Mouse (Mus musculus): ENCODE measurements around the gene Pik3ip1. TPM values are rescaled to one million over a fixed set of nuclear protein-coding genes. Genes with fewer than 3 reads are reported as not detected.

Pik3ip1 gene
- polyA plus RNA-seq, 1 experiment = 41.3 TPM

DNA sequence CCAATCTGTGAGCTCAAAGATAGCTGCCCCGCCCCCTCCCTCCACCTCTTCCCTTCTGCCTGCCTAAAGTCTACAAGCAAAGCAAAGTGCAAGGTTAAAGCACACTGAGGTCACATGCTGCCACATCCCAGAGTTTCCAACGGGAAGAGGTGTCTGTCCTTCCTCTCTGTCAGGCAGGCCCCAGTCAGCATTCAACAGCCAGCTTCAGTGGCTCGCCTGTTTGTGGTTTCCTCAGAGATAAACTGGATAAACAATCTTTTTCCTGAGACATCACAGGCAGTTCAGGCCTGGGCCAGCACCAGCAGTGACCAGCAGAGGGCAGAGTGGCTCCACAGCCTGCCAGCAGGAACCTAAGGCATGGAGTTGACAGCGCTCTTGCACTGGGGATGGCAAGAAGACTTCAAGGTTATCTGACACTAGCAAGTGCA, 56.8 kb downstream of the Pik3ip1 start:
- no peak overlapping the region for H3K4me3 ChIP-seq (ENCODE audit: insufficient read depth, low read length)
- no peak overlapping the region for H3K27ac ChIP-seq (ENCODE audit: insufficient read depth, low read length)
- TF ChIP-seq POLR2A (IDR thresholded peaks at IDR 0.05; ENCODE audit: extremely low read depth, insufficient read depth, low read length) (no peak), CTCF (IDR thresholded peaks at IDR 0.05; ENCODE audit: extremely low read depth, insufficient read depth, low read length) (peak; percentile 92)
- no peaks in the 10 kb centered on the region for H3K4me1 ChIP-seq (ENCODE audit: control insufficient read depth, insufficient read depth, low read length)

DNA sequence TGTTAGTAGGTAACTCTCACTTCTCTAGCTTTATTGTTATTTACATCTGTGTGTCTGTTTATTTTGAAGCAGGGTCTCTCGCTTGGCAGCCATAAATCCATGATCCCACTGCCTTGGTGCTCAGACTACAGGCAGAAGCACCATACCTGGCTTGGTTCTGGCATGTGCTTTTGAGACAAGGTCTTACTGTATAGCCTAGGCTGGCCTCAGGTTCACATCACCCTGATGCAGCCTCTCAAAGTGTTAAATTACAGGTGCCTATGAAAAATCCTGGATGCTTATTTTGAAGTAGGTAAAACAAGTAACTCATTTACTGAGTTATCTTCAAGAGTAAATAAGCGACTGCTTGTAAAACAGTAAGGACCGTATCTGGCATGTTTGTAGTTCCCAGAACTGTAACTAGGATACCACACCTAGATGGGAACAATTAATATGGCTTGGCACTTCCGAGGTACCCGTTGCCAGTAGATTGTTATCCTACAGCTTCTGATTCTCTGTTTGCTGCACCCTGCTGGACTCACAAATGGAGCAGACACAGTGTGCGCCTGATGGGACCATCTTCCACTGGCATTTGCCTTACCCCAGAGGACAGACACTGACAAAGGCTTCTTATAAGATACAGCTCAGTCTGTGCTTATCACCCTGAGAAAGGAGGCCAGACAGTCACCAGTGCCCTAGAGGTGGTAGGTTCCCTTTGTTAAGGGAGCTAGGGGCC, 57.4 kb downstream of the Pik3ip1 start:
- Histone ChIP-seq H3K4me1 (ENCODE audit: control insufficient read depth, insufficient read depth, low read length) (no peaks in the 10 kb centered on the region), H3K4me3 (ENCODE audit: insufficient read depth, low read length) (no peak overlapping the region), H3K27ac (ENCODE audit: insufficient read depth, low read length) (no peak overlapping the region)
- TF ChIP-seq CTCF (IDR thresholded peaks at IDR 0.05; ENCODE audit: extremely low read depth, insufficient read depth, low read length) (no peak), POLR2A (IDR thresholded peaks at IDR 0.05; ENCODE audit: extremely low read depth, insufficient read depth, low read length) (no peak)

DNA sequence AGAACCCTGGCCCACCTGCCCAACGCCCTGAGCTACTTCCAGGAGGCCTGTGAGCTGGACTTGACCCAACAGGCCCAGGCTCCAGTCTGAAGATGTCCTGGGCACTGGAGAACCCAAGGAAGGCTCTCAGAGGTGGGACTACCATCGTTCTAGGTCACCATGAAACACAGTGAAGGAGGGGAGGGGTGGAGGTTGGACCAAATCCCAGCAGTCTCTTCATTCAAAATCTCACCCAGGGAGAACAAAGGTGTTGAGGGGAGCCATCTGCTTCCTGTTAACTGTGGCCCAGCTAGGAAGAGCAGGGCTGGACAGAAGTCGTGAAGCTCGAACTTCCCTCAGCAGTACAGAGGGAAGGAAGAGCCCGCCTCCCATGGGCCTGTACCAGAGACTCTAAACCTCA, 59.8 kb downstream of the Pik3ip1 start:
- Histone ChIP-seq H3K4me1 (ENCODE audit: control insufficient read depth, insufficient read depth, low read length) (no peaks in the 10 kb centered on the region), H3K27ac (ENCODE audit: insufficient read depth, low read length) (no peak overlapping the region), H3K4me3 (ENCODE audit: insufficient read depth, low read length) (no peak overlapping the region)
- TF ChIP-seq CTCF (IDR thresholded peaks at IDR 0.05; ENCODE audit: extremely low read depth, insufficient read depth, low read length) = no peak
- no peak for TF ChIP-seq POLR2A (IDR thresholded peaks at IDR 0.05; ENCODE audit: extremely low read depth, insufficient read depth, low read length)

DNA sequence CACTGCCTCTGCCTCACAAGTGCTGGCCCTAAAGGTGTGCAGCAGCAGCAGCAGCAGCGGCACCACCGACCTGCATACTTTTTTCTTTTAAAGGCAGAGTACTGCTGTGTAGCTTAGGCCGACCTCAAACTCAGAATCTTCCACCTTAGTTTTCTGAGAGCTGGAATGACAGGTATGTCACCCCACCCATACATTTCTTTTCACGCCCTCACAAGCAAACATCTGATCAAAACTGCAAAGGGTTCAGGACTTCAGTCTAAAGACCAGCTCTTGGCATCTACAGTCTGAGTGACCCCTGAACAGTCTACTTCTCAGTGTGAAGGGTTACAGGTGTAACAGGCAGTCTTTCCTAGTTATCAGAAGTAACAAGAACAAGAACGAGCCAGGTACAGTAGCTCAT, 60.6 kb downstream of the Pik3ip1 start:
- TF ChIP-seq CTCF (IDR thresholded peaks at IDR 0.05; ENCODE audit: extremely low read depth, insufficient read depth, low read length) (no peak), POLR2A (IDR thresholded peaks at IDR 0.05; ENCODE audit: extremely low read depth, insufficient read depth, low read length) (no peak)
- Histone ChIP-seq H3K4me1 (ENCODE audit: control insufficient read depth, insufficient read depth, low read length) (no peaks in the 10 kb centered on the region), H3K27ac (ENCODE audit: insufficient read depth, low read length) (no peak overlapping the region), H3K4me3 (ENCODE audit: insufficient read depth, low read length) (no peak overlapping the region)

DNA sequence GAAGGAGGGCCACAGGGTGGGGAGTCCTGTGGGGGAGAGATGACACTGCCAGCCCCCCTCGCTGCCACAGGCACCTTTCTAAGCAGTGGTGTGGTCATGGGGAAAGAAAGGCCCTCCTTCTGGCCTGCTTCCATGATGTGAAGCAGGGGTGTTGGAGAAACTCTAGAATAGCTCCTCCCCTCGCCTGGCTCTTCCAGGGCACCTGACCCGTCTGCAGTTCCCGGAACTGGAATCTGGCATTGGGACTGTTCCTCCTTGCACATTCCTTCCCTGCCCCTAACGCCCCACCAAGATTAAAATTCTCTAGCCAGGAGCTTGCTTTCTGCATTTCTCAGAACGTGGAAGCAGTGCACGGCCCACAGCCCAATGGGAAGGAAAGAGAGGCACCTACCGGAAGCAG, 62.3 kb downstream of the Pik3ip1 start:
- H3K4me3 ChIP-seq (ENCODE audit: insufficient read depth, low read length) = no peak overlapping the region
- no peaks in the 10 kb centered on the region for H3K4me1 ChIP-seq (ENCODE audit: control insufficient read depth, insufficient read depth, low read length)
- TF ChIP-seq CTCF (IDR thresholded peaks at IDR 0.05; ENCODE audit: extremely low read depth, insufficient read depth, low read length) (no peak), POLR2A (IDR thresholded peaks at IDR 0.05; ENCODE audit: extremely low read depth, insufficient read depth, low read length) (no peak)
- H3K27ac ChIP-seq (ENCODE audit: insufficient read depth, low read length) = no peak overlapping the region

Other genes starting within 250 kb of the Pik3ip1 start
- 34.7 and 43.1 TPM in 2 replicates for gene Sfi1, start 136.9 kb upstream of the Pik3ip1 start, polyA plus RNA-seq (2012; rRNA removed)
- gene Eif4enif1, start 128.0 kb upstream of the Pik3ip1 start, polyA plus RNA-seq (2012; rRNA removed) = 48.1 and 55.8 TPM in 2 replicates
- gene Drg1, start 64.0 kb upstream of the Pik3ip1 start, polyA plus RNA-seq (2012; rRNA removed) = 77.1 and 88.5 TPM in 2 replicates
- 29.0 and 30.1 TPM in 2 replicates for gene Patz1, start 41.5 kb upstream of the Pik3ip1 start, polyA plus RNA-seq (2012; rRNA removed)
- 140 and 153 TPM in 2 replicates for gene Limk2, start 78.8 kb downstream of the Pik3ip1 start, polyA plus RNA-seq (2012; rRNA removed)
- 28.7 and 29.3 TPM in 2 replicates for gene Rnf185, start 122.0 kb downstream of the Pik3ip1 start, polyA plus RNA-seq (2012; rRNA removed)
- gene Pla2g3, start 157.9 kb downstream of the Pik3ip1 start, polyA plus RNA-seq (2012; rRNA removed) = 2.6 and 2.9 TPM in 2 replicates
- 38.4 and 39.0 TPM in 2 replicates for gene Inpp5j, start 174.4 kb downstream of the Pik3ip1 start, polyA plus RNA-seq (2012; rRNA removed)
- gene Selenom, start 184.3 kb downstream of the Pik3ip1 start, polyA plus RNA-seq (2012; rRNA removed) = 243 and 244 TPM in 2 replicates
- gene Smtn, start 210.2 kb downstream of the Pik3ip1 start, polyA plus RNA-seq (2012; rRNA removed) = 4.9 and 5.4 TPM in 2 replicates

Measured in cortical plate, adult 2 months (tissue).